Mouse (Mus musculus) lung, postnatal 36 days (tissue): ENCODE data around the gene Mid2.
"Not testable (repeated sequence)": the region's sequence is repeated elsewhere in the genome, so short reads cannot be mapped to it uniquely, and the experiment has no call there.

Experiments
- DNase-seq: peaks from one replicate; pipeline ENCODE4 v3.0.0; 2022; ENCODE audit warnings: mixed read lengths

Mid2 gene

DNA sequence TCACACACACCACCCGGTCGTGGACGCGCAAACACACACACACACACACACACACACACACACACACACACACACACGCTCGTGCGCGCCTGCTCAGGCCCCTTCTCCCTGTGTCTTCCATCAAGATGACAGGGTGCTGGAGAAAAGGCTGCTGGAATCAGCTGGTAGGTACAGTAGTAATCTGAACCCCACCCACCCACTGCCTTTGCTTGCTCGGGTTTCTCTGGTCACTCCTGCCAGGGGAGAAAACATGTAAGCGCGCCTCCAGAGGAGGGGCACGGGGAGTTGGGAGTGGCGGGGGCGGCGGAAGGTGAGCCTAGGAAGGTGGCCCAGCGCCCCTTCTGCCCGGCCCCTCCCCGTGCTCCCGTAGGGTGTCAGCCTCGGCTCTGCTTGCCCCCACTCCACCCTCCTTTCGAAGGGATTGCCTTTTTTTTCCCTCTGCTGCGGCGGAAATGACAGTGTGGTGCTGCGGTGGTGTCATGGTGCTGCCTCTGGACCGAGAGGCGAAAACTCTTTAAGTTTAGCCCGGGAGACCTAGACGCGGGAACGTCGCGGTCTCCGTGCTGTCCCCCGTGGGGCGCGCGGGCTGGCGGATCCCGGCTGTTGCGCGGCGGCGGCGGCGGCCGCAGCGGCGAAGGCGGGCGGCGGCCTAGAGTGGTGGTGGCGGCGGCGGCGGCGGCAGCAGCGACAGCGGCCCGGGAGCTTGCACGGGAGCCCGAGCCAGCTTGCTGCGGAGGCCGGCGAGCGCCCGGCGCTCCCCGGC is at the start of gene Mid2:
Gene Mid2 (plus strand): TSS at position 121 of the 763 bp plus-strand sequence.
- peak; percentile 46 for DNase-seq

DNA sequence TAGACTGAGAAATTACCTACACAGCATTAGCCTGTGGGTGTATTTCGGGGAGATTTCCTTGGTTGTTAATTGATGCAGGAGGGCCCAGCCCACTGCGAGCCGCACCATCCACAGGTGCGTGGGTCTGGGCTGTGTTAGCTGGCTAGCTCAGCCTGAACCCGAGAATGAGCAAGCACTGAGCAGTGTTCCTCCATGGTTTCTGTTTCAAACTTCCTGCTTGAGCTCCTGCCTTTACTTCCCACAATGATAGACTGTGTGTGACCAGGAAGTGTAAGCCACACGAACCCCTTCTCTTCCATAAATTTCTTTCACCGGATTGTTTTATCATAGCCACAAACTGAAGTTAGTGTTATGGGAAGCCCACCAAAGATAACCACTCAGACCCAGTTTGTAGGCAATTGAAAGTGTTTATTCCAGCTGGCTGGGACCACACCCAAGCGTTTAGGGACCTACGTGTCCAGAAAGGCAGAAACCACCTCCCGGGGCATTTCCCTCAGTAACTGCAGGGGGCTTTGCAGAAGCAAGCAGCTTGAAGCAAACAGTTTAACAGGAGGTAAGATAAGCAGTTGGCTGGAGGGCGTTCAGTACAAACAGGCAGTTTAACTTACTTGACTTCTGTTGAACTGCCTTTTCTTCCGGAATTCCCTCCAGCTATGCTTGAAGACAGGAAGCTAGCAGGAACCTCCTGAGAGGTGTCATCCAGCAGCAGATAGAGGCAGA is 39.4 kb upstream of the Mid2 start:
- DNase-seq: no peak

DNA sequence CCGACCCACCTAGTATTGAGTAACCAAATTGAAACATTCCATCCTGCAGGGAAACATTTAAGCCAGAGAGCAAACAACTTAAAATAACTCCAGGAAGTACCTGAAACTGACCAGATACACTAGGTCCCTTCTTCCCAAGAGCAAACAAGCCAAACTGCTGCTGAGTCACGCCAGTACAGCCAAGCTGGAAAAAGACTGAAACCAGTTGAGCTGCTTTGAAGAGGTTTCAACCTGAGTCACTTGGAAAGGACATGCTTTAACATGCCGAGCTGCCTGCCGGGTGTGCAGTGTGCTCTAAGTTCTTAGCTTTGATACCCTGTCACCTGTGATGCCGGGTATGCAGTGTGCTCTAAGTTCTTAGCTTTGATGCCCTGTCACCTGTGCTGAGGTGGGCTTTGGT is 26.4 kb upstream of the Mid2 start:
- DNase-seq: peak; percentile 4

DNA sequence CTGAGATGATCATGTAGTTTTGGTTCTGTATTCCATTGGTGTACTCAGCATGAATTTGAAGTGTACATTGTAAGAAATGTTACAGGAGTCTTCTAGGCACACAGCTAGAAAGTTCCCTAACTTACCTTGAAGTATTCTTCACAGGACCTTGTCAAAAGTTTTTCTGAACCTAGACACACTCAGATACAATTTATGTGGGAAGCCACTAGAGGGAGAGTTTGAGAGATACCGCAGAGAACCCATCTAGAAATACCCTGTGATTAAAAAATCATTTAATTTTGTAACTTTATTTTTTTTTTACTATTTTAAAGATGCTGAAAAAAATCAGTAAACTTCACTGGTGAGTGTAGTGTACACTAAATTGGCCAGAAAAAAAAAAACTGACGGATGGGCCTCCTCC is 24.8 kb upstream of the Mid2 start:
- no peak for DNase-seq

DNA sequence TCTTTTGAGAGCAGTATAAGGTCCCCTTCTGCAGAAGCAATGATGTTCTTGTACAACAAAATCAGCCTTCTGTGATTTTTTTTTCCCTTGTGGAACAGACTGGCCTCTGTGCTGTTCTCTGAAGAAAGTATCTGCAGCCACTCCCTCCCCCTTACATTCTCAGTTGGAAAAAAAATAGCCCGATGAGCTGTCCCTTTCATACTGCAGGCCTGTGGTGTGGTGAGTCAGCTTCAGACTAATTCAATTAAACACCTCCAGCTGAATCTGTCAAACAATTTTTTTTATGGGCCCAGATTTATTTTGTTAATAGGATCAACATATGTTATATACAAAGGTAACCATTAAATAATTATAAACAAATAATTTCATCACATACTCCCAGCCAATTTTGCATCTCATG is 3.7 kb upstream of the Mid2 start:
- DNase-seq: no peak

DNA sequence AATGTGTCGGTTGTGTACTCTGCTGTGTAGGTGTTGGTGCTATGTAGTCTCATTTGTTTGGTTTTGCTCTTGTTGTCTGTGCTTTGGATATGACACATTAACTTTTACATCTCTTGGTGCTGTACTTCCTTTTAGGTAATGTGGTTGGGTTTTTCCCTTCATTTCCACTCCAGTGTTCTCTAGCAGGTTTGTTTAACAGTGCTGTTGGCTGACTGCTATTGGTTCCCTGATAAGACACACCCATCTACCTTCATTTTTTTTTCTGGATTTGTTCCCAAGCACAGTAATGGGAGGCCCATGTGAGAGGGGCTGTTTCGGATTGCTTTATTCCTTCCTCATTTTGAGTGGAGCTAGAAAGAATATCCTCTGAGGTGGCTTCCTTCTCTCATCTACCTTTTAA is 883 bp upstream of the Mid2 start:
- no peak for DNase-seq

DNA sequence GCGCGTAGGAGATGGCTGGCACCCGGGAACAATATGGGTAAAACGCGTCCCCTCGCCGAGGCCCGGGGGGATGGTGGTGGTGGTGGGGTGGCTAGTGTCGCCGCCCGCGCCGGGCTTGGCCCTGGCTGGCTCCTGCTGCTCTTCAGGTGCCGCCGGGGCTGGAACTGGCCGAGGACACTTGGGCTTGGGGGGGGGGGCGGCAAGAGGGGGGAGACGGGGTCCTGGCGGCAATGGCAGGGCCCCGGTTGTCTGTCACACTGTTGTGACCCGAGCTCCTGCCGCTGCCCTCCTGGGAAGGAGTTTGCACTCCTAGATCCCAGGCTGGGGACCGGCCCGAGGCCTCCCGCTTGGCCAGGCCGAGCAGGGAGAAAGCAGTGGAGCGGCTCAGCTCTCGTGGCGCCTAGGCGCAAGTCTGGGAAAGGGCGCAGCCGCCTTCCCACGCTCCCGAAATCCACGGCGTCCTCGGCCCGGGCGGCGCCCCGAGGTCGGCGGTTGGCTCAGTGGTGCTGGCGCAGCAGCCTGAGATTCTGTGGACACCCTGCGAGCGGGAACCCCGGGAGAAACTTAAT is 927 bp downstream of the Mid2 start:
- peak; percentile 17 for DNase-seq

DNA sequence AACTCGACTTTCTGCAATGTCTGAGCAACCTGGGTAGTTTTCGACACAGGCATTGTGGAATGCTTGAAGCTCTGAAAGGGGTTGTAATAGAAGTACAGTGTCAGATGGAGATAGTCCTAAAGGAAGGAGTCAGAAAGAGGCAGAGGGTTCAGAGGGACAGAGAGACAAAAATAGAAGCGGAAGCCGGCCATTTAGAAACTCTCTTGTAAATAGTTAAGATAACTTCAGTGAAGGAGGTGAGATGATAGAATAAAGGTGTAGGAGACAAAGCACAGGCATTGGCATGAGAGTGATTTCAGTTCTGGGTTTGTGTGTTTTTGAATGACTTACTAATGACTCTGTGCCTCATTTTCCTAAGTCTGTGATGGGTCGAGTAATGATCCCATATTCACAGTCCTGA is 11.0 kb downstream of the Mid2 start:
- no peak for DNase-seq

DNA sequence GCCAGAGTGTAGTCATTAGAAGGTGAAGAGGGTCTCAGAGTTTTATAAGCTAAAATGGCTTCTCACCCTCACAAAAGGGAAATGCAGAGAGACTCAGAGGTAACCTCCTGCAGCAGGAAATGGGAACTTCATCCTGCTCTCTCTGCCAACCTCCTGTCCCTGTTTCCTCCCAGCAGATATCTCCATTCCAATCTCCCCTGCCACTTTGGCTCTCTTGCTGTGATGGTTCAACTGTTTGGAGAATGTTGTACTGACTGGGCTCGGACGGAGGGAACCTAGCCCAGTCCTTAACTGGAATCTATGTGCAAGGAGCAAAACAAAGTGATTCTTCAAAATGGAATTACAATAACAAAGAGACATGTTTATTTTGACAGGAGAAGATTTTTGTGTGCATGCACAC is 23.9 kb downstream of the Mid2 start:
- peak; percentile 50 for DNase-seq

DNA sequence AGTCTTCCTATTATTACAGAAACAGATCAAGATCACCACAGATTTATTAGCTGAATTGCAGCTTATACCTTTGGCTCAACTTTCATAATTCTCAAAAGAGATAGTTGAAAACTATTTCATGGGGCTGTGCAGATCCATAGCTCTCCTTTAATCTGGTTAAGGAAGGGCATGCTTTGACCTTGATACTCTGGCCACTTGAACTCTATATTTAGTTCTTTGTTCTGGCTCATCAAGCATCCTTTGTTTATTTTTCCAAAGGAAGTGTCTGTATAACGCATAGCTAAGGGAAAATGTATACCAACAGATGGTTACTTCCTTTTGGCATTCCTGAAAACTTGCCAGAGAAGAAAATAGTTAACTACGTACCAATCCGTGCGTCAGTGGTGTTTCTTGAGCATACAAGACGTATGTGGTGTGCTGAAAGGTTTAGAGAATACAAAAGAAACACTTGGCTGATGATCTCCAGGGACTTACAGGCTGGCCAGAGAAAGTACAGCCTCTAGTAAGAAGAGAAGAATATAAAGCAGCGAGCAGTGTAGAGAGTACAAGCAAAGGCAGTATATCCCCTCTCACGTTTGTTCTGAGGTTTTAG is 33.6 kb downstream of the Mid2 start:
- DNase-seq: not testable (repeated sequence)

DNA sequence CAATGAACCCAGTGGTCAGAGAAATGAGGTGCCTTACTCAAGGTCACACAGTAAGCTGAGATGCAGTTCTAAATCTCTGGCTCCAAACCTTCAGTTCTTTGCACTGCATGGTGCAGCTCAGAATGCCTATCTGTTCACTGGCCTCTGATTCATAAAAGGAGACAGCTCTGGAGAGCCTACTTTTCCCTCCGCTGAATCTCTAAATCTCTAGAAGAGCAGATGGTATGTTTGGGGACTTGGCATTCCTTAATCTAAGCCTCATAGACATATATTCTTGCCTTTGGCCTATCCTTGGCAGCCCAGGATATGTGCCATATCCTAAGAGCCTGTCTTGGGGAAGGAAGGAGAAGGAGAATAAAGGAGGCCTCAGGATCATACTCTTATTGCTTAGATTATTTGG is 38.8 kb downstream of the Mid2 start:
- no peak for DNase-seq

DNA sequence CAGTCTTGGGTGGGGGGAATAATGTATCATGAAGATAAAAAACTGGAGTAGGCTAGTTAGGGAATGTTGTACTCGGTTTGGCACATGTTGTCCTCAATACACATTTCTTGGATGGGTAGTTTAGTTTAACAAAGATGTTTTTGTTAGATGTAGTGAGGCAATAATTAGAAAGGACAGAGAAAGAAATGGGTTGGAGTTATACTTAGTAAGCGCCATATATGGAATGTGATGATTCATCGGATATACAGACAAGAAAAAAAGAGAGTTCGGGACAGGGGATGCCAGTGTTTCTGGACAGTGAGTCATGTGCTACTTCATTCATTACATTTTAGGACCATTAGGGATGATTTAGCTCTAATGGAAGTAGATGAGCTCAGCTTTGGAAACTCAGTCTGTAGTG is 41.7 kb downstream of the Mid2 start:
- no peak for DNase-seq

DNA sequence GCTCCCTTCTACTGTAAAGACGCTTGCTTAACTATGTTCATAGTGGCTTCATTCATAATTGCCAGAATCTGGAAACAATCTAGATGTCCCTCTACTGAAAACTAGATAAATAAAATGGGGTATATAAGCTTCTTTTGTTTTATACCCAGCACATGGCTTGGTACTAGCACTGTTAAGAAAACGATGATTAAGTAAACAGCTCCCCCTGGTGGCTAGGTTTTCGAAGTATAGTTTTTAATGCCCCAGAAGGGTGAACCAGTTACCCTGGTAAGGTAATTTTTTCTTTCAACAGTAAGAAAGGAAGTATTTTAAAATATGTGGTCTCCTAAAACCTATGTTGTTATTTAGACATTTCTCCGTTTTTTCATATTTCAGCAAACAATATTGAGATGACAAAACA is 58.0 kb downstream of the Mid2 start:
- peak; percentile 68 for DNase-seq

DNA sequence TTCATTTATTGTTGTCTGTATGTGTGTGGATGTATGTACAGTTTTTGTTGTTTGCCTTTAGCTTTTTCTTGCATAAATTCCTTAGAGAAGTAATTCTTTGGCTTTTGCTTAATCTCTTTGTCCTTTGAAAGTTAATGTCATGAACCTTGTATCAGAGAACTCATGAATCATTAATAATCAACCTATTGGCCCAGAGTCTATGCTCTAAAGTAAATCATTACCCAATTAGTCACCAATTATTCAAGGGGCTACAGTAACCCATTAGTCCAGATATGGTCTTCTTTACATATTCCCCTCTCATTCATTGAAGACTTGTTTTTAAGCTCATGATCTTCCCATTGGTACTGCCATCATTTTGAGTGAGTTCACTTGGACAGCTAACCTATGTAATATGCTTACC is 74.6 kb downstream of the Mid2 start:
- DNase-seq: no peak

DNA sequence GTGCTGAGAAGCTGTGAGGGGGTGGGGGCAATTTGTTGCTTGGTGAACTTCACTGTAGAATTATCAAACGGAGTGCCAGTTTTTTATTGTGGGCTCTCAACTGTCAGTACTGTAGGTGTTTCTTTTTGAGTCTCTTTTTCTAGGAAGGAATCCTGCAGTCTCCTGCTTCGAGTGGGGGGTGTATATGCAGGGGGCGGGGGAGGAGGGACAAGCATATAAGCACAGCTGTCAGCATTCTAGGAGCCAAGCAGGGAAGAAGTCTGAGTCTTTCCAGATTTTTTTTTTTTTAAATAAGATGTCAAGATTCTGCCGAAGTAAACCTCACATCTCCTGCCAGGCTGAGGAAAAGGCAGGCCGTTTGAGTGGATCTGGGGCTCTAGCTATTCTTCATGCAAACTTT is 78.8 kb downstream of the Mid2 start:
- DNase-seq: no peak

DNA sequence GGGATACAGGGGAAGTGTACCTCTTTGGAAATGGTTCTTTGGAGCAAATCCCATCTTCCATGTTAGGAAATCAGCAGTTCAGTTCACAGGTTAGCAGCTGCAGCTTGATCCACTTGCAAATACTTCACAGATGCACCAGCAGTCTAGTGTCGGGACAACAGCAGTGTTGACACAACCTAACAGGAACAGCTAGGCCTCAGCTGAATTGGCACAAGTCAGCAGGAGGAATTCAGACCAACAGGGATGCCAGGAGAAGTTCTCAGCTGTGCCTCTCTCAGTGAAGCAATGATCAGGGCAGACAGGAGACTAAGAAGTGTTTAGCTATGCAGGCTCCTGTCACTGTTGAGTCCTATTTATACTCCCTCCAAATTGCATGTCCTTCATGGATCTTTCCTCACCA is 105.4 kb downstream of the Mid2 start:
- DNase-seq: peak; percentile 3

DNA sequence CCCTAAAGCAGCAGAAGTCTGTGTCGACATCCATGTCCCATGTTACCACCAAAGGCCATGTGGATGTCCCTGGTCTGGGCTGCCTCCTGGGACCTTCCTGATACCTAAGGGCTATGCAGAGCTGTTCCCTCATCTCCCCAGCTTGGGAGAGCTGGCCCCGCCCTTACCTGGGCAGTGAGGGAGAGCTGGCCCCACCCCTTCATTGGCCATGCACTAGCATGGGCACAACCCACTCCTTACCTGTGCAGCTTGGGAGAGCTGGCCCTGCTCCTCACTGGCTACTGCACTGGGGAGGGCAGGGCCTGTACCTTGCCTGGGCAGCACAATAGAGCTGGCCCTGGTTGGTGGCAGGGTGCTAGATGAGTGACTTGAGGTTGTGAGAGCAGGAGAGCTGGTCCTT is 140.9 kb downstream of the Mid2 start:
- DNase-seq: peak; percentile 3

DNA sequence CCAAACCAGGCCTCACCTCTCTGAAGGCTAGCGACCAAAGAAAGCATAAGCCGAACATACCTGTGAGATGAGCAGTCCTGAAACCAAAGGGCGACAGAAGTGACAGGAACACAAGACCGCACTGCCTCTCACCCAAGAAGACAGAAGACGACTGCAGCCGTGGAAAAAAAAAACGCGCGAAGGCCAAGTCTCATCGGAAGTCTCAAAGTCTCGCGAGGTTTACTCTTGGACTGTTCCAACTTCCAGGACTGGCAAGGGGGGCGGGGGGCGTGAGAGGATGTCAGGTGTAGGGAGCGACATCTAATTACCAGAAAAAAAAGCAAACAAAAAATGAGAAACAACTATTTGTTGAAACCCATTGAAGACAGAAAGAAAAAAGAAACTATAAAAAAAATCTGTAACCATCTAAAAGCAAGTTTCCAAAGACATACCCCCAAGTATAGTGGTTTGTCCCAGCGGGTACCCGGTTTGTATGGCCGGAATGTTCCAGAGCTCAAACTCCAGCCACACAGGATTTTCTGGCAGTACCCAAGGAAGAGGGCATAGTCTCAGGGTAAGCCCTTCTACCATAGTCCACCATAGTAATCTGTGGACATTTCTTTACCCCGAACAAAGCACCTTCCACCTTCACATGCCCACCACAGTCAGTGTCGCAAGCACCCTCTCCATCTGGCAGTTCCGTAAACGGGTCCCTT is 149.1 kb downstream of the Mid2 start, which contains the start of gene Tex13b:
Gene Tex13b (minus strand): TSS at position 122 of the 695 bp plus-strand sequence.
- DNase-seq: no peak
